In the genomic region with DNA sequence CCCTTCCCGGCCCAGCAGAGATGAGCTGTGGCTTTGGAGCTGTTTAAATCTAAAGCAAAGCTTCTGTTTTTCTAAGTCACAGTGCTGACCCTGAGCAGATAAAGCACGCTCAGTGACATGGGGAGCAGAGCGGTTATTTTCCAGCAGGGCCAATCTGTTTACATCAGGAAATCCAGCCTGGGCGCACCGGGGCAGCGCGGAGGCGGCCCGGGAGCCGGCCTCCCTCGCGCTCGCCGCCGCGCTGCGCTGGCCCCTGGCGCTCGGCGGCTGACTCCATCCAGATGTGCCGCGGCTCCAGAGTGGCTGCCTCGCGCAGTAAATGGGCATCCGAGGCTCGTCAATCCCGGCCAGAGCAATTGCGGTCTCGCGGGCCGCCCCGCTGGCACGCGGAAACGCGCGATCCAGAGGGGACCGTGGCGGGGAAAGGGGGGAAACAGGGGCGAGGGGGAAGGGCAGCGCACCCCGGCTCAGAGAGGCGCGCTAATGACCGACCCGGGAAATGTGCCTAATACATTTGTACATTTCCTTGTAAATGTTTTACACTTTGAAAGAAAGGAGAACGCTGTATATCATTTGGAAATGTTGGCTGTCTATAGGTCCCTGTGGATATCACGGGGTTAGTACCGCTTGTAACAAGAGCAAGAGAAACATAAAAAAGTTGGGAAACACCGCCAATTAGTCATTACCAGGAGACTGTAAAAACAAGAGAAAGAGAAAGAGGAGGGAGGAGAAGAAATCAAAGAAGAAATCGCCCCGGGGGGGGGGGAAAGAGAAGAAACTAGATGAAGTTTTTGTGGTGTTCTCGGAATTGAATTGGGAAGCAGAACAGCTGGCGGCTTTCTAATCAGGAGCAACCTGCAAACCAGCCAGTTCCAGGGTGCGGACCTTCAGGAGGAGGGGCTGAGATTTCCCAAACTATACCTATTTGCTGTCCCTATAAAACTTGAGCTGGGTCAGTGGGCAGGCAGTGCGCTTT, we compare ENCODE assay signal across 9 mouse cellular contexts.
DNase-seq lines count a peak whose midpoint lies in the region; ATAC-seq lines count a peak whose summit lies in the region.
"Had no signal": no experiment of that assay in that cellular context is flagged by ENCODE, and none has a peak within 500 bp of the region (broad histone marks: within the 10 kb centered on the region; RNA-seq: fewer than 3 reads in every experiment).

No protein-coding gene starts in this region.

- ATAC-seq in embryonic facial prominence, embryonic 13.5 days (ENCODE audit: insufficient number of reproducible peaks, insufficient read depth, low FRiP score, low TSS enrichment, low read depth) = peak; percentile 88
- ATAC-seq in heart, embryonic 11.5 days (replicated peaks; ENCODE audit: insufficient number of reproducible peaks, low FRiP score, low TSS enrichment) = peak; percentile 81
- ATAC-seq in kidney, embryonic 14.5 days (ENCODE audit: low FRiP score, low TSS enrichment) = peak; percentile 94

- peak; percentile 1 to 6 for DNase-seq in layer of hippocampus, postnatal 36 days
- no peak for DNase-seq in layer of hippocampus, adult 8-10 months (ENCODE audit: low spot score in 2 of 2)
- DNase-seq in lung, postnatal 14 days = peak; percentile 26
- peak; percentile 30 for DNase-seq in skeletal muscle tissue, adult 2 months (ENCODE audit: low read depth, low spot score)
- no peak for DNase-seq in cerebellum, adult 8-10 months

- H3K36me3 ChIP-seq in embryonic facial prominence, embryonic 13.5 days = no peaks in the 10 kb centered on the region
- H3K36me3 ChIP-seq in heart, embryonic 11.5 days (ENCODE audit: control insufficient read depth, insufficient read depth, low read length) = no peaks in the 10 kb centered on the region
- no peaks in the 10 kb centered on the region for H3K36me3 ChIP-seq in kidney, embryonic 14.5 days (ENCODE audit: control insufficient read depth, insufficient read depth, low read length)

- peak overlapping the region; percentile 50 for H3K4me3 ChIP-seq in embryonic facial prominence, embryonic 13.5 days
- peak overlapping the region; percentile 53 for H3K4me3 ChIP-seq in heart, embryonic 11.5 days (ENCODE audit: low read depth, low read length)
- H3K4me3 ChIP-seq in kidney, embryonic 14.5 days (ENCODE audit: low read length) = peak overlapping the region; percentile 46

- under 1% methylated on average over 56 of the region's 56 CpGs for WGBS in embryonic facial prominence, embryonic 13.5 days
- WGBS in heart, embryonic 11.5 days (ENCODE audit: insufficient replicate concordance) = 1% methylated on average over 56 of the region's 56 CpGs
- under 1% methylated on average over 56 of the region's 56 CpGs for WGBS in kidney, embryonic 14.5 days

- no peaks in the 10 kb centered on the region for H3K27me3 ChIP-seq in embryonic facial prominence, embryonic 13.5 days
- H3K27me3 ChIP-seq in heart, embryonic 11.5 days (ENCODE audit: control insufficient read depth, insufficient read depth, low read length) = no peaks in the 10 kb centered on the region
- no peaks in the 10 kb centered on the region for H3K27me3 ChIP-seq in kidney, embryonic 14.5 days (ENCODE audit: control insufficient read depth, insufficient read depth, low read length)
- H3K27me3 ChIP-seq: CH12.LX had no signal

- H3K4me1 ChIP-seq in embryonic facial prominence, embryonic 13.5 days = peaks cover 22% of the 10 kb centered on the region
- peaks cover 2% of the 10 kb centered on the region; the same call in 1 of the 2 replicates for H3K4me1 ChIP-seq in heart, embryonic 11.5 days (ENCODE audit: control insufficient read depth, insufficient read depth, low read length)
- peaks cover 8% of the 10 kb centered on the region for H3K4me1 ChIP-seq in kidney, embryonic 14.5 days (ENCODE audit: control insufficient read depth, insufficient read depth, low read length)

- no peaks in the 10 kb centered on the region for H3K9me3 ChIP-seq in embryonic facial prominence, embryonic 13.5 days
- no peaks in the 10 kb centered on the region for H3K9me3 ChIP-seq in heart, embryonic 11.5 days (replicated peaks; ENCODE audit: control insufficient read depth, low read length)
- no peaks in the 10 kb centered on the region for H3K9me3 ChIP-seq in kidney, embryonic 14.5 days (ENCODE audit: control insufficient read depth, low read length)

- H3K27ac ChIP-seq in embryonic facial prominence, embryonic 13.5 days = peak overlapping the region; percentile 97
- peak overlapping the region; percentile 57 for H3K27ac ChIP-seq in heart, embryonic 11.5 days (ENCODE audit: low read depth, low read length)
- peak overlapping the region; percentile 92 for H3K27ac ChIP-seq in kidney, embryonic 14.5 days (ENCODE audit: low read depth, low read length)

- H3K4me2 ChIP-seq in embryonic facial prominence, embryonic 13.5 days = peak overlapping the region; percentile 71
- H3K4me2 ChIP-seq in heart, embryonic 11.5 days = peak overlapping the region; percentile 80
- peak overlapping the region; percentile 77 for H3K4me2 ChIP-seq in kidney, embryonic 14.5 days (replicated peaks; ENCODE audit: low read depth, low read length)

- H3K9ac ChIP-seq in embryonic facial prominence, embryonic 13.5 days = peak overlapping the region; percentile 74
- peak overlapping the region; percentile 44 for H3K9ac ChIP-seq in heart, embryonic 11.5 days (ENCODE audit: low read depth, low read length)
- H3K9ac ChIP-seq in kidney, embryonic 14.5 days (ENCODE audit: low read depth, low read length) = peak overlapping the region; percentile 57

Comparison
In these comparisons a context has a peak if more than half of its experiments do, and no peak if none do; other contexts are left out.
1. DNase-seq: peak in layer of hippocampus, postnatal 36 days (2 of 2), lung, postnatal 14 days (single experiment) and skeletal muscle tissue, adult 2 months (single experiment); none in layer of hippocampus, adult 8-10 months (0 of 2) and cerebellum, adult 8-10 months (single experiment).
2. Peak in every context shown above with its lines, with median percentiles within 50 percentile points of each other: ATAC-seq, H3K27ac ChIP-seq, H3K4me2 ChIP-seq, H3K4me3 ChIP-seq and H3K9ac ChIP-seq.